Mouse (Mus musculus) adrenal gland, adult 8-10 months (tissue): ENCODE results near the gene Acp1. TPM values are rescaled to one million over a fixed set of nuclear protein-coding genes. Genes with fewer than 3 reads are reported as not detected.

ENCODE experiments used
- DNase-seq: peaks from one replicate; pipeline ENCODE4 v3.0.0; 2022
- total RNA-seq, 4 experiments: library from RNA; stranded (reverse); gene quantifications; 2 replicates each; pipeline ENCODE4 v1.2.4; 2022

Gene Acp1
- total RNA-seq, 4 experiments from 2014 or later = 58.7 to 73.5 (median 59.3) TPM

GRCm38 (mm10) chr12:30856172-30856571, 55.2 kb downstream of the Acp1 start:
- no peak for DNase-seq

DNA sequence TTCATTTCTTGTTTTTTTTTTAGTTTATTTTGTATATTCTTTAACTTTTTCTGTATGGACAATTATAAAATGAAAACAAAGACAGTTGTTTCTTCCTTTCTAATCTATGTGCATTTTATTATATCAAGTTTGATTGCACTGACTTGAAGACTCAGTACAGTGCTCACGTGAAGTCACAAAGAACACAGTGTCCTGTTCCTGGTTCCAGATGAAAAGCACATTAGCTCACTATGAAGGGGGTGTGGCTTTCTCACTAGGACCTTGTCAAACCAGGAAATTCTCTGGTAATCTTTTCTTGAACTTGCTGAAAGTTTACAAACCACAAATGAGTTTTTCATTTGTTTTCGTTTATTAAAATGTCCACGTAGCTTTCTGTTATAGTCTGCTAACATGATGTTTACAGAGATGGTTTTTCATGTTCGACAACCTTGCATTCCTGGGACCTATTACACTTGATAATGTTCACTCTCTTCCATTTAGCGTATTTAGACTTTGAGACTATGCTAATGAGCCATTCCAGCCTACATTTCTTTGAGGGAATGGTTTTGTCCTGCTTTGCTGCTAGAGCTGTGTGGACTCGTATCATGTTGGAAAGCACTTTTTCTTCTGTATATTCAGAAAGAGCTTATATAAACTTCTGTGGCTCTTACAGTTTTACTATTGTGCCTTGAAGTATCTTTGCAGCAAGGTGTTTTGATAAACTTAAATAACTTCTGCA, 55.8 kb downstream of the Acp1 start:
- DNase-seq = no peak

DNA sequence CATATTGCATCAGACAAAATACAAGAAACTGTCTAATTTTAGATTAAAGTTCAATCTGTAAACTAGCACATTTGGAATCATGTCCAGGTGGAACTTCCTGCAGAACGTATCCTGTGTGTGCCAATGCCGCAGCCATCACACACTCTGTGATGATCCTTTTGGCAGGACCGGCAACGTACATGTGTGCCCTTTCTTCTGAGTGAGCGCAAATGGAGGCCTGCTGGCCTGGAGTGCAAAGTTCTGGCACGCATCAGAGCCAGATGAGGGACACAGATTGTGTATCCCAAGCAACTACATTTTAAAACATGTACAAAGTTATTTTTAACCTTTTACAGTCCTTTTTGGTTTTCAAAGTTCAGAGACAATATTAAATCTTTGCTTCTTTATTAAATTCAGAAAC, 59.5 kb downstream of the Acp1 start:
- DNase-seq = no peak

- no peak for DNase-seq
These were observed 60.5 kb downstream of the Acp1 start for GRCm38 (mm10) chr12:30850902-30851301.

DNA sequence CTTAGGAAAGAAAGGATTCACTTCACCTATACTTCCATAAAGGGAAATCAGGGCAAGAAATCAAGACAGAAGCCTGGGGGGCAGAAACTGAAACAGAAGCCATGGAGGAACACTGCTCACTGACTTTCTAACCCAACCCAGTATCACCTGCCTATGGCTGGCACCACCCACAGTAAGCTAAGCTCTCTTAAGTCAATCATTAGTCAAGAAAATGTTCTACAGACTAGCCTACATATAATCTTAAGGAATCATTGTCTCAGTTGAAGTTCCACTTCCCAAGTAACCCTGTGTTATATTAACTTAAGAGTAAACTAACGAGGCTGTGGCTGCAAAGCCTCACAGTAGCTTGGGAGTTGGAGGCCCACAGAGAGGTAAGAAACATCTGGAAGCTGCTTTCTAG, 62.9 kb downstream of the Acp1 start:
- no peak for DNase-seq

Other genes with a start within 250 kb of the Acp1 start
- gene Alkal2, start 27.3 kb downstream of the Acp1 start, total RNA-seq = under 1 TPM in 1 of 4 experiments, not detected in 3; 0.17 TPM
- gene Sh3yl1, start 79 bp upstream of the Acp1 start, total RNA-seq = 1 to 10 TPM; 3.1 to 4.1 (median 3.8) TPM
- gene Fam110c, start 162.3 kb upstream of the Acp1 start, total RNA-seq = 1 to 10 TPM in 2 of 4 experiments, under 1 TPM in 2; 0.56 to 1.2 (median 0.86) TPM